Mouse (Mus musculus): ENCODE measurements around the gene Ndrg2.
"Not testable (repeated sequence)": the region's sequence is repeated elsewhere in the genome, so short reads cannot be mapped to it uniquely, and the experiment has no call there.

The Ndrg2 gene

DNA sequence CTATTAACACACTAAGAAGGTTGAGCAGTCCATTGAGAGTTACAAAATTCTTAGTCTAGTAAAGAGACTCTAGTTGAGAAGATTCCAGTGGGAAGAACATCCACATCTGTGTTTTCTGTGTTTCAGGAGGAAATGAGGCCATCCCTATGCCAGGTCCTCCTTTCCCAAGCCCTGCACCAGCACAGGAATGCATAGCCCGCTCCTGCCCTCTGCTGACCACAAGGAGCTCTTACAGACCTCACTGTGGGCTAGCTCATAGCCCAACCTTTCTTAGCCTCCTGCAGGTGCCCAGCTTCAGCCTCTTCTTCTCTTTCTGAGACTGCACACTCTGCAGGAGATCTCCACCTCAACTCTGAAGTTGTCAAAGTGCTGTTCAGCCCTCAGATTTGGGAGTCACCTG lies 50.4 kb downstream of the Ndrg2 start:
- not testable (repeated sequence) for H3K36me3 ChIP-seq (ENCODE audit: control insufficient read depth, insufficient read depth, low read length, poor library complexity, severe bottlenecking); DNase-seq (ENCODE audit: low read depth, low spot score); H3K27me3 ChIP-seq (ENCODE audit: control insufficient read depth, insufficient read depth, low read length, poor library complexity, severe bottlenecking)

DNA sequence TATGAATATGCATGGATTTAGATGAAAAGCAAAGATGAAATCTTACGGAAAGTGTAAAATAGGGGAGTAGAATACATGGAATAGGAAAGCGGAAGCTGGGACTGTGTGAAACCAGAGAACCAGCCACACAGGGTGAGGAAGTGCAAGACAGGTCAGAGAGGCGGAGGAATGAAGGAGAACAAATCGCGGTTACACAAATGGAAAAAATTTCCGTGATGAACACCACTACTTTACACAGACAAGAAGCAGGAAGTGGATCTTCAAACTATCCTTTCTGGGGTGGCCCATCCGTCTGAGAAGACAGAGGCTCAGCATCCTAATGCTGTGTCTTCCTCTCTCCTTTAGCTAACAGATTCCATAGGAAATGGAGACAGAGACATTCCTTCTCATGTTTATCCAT lies 58.7 kb downstream of the Ndrg2 start:
- H3K36me3 ChIP-seq (ENCODE audit: control insufficient read depth, insufficient read depth, low read length, poor library complexity, severe bottlenecking); DNase-seq (ENCODE audit: low read depth, low spot score); H3K27me3 ChIP-seq (ENCODE audit: control insufficient read depth, insufficient read depth, low read length, poor library complexity, severe bottlenecking): not testable (repeated sequence)

Measured in splenic B cell, adult 2 months (primary cell).